Mouse (Mus musculus): Measurements from ENCODE around the gene Dennd1a. TPM values are rescaled to one million over a fixed set of nuclear protein-coding genes. Genes with fewer than 3 reads are reported as not detected.

Gene Dennd1a
- polyA plus RNA-seq, 1 experiment from 2014 or later: 13.9 TPM

DNA sequence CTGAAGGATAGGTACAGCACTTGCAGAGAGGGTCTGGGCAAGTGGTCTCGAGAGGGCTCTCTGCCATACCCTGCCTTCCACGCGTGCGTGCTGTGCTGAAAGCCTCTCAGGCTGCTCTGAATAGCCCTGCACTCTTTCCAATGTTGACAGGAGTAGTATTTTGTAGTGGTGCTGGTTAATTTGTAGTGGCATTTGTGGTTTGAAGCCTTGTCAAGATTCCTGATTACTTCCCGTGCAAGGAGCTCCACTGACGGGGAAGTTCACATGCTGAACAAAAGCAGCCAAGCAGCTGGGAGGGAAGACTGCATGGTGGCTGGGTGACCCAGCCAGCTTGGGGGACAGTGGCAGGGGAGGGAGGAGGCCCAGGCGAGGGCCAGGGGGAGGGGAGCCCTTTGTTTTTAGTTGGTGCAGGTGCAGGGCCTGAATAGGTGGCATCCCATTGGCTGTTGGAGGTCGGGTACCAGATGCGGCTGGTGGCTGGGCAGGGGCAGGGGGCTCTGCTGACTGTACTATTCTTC is 457.4 kb downstream of the Dennd1a start:
- H3K4me2 ChIP-seq (ENCODE audit: low read length): no peak overlapping the region
- peaks cover 6% of the 10 kb centered on the region; the same call in 1 of the 2 replicates for H3K36me3 ChIP-seq (ENCODE audit: control insufficient read depth, insufficient read depth, low read length)
- H3K9me3 ChIP-seq (replicated peaks; ENCODE audit: control insufficient read depth, low read length): no peaks in the 10 kb centered on the region
- H3K9ac ChIP-seq (ENCODE audit: low read length): no peak overlapping the region
- WGBS: 7% methylated on average over 9 of the region's 9 CpGs
- H3K4me1 ChIP-seq (ENCODE audit: control insufficient read depth, insufficient read depth, low read length): peaks cover 33% of the 10 kb centered on the region
- H3K27me3 ChIP-seq (replicated peaks; ENCODE audit: control insufficient read depth, insufficient read depth, low read length): no peaks in the 10 kb centered on the region
- peak; percentile 64 for DNase-seq (ENCODE audit: low spot score)
- H3K27ac ChIP-seq (ENCODE audit: low read depth, low read length): peak overlapping the region; percentile 45
- no peak overlapping the region for H3K4me3 ChIP-seq (ENCODE audit: low read depth, low read length)
- ATAC-seq: peak; percentile 72

DNA sequence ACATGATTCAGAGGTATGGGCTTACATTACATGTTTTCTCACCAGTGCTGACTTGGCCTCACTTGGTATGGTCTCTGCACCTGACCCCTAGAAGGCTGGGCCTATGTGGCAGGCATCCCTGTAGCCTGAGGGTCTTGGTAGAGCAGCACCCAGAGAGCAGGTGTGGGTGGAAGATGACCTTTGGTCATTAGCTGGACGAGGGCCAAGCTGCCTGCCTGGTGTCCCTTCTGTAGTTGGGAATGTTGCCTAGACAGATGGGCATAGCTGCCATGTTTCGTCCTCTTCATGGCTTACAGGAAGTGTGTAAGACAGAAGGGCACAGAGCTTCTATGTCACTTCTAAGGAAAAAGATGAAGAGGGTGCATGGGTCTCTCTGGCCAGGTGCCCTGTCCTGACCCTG is 463.4 kb downstream of the Dennd1a start:
- H3K27me3 ChIP-seq (replicated peaks; ENCODE audit: control insufficient read depth, insufficient read depth, low read length): no peaks in the 10 kb centered on the region
- H3K4me1 ChIP-seq (ENCODE audit: control insufficient read depth, insufficient read depth, low read length): peaks cover 18% of the 10 kb centered on the region
- no peak overlapping the region for H3K9ac ChIP-seq (ENCODE audit: low read length)
- WGBS: 84% methylated on average over 2 of the region's 2 CpGs
- 0 out of 2 replicates have a peak, but pooled peaks cover 6% of the 10 kb centered on the region for H3K36me3 ChIP-seq (ENCODE audit: control insufficient read depth, insufficient read depth, low read length)
- no peaks in the 10 kb centered on the region for H3K9me3 ChIP-seq (replicated peaks; ENCODE audit: control insufficient read depth, low read length)
- ATAC-seq (no peak), DNase-seq (ENCODE audit: low spot score) (no peak)
- H3K27ac ChIP-seq (ENCODE audit: low read depth, low read length): no peak overlapping the region
- H3K4me3 ChIP-seq (ENCODE audit: low read depth, low read length): no peak overlapping the region
- H3K4me2 ChIP-seq (ENCODE audit: low read length): no peak overlapping the region

GRCm38 (mm10) chr2:37822122-37822521 is 465.1 kb downstream of the Dennd1a start:
- DNase-seq (ENCODE audit: low spot score) (no peak), ATAC-seq (no peak)
- Histone ChIP-seq H3K27ac (ENCODE audit: low read depth, low read length) (no peak overlapping the region), H3K4me2 (ENCODE audit: low read length) (no peak overlapping the region), H3K27me3 (replicated peaks; ENCODE audit: control insufficient read depth, insufficient read depth, low read length) (no peaks in the 10 kb centered on the region), H3K4me3 (ENCODE audit: low read depth, low read length) (no peak overlapping the region), H3K9ac (ENCODE audit: low read length) (no peak overlapping the region), H3K4me1 (ENCODE audit: control insufficient read depth, insufficient read depth, low read length) (peaks cover 30% of the 10 kb centered on the region), H3K36me3 (ENCODE audit: control insufficient read depth, insufficient read depth, low read length) (0 out of 2 replicates have a peak, but pooled peaks cover 6% of the 10 kb centered on the region), H3K9me3 (replicated peaks; ENCODE audit: control insufficient read depth, low read length) (no peaks in the 10 kb centered on the region)
- WGBS: 57% methylated on average over 5 of the region's 5 CpGs

DNA sequence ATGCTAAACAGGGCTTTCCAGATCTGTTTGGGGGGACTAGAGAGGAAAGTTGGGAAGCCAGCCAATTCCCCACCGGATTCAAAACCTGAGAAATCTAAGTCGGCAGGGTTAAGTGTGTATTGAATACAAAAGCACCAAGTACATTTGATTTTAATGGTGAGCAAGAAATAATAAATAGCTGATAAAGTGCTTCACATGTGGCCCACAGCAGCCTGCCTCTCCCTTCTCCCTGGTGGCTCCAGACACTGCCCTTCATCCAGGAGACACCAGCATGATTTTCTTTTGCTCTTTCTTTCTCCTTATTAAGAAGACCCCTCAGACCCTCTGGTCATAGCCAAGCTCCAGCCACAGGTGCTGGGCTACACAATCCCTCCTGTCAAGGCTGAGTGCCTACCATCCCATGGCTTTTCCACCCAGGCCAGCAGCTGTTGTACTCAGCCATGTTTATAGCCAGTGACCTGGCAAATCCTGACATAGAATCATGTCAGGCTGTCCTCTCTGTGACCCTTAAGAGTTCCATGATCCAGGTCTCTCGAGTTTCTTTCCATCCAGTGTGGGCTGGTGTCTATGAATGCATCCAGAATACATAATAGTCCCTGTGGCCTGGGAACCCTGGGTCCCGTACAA is 467.6 kb downstream of the Dennd1a start:
- DNase-seq (ENCODE audit: low spot score) (peak; percentile 72), ATAC-seq (no peak)
- Histone ChIP-seq H3K27ac (ENCODE audit: low read depth, low read length) (peak overlapping the region; percentile 79), H3K27me3 (replicated peaks; ENCODE audit: control insufficient read depth, insufficient read depth, low read length) (no peaks in the 10 kb centered on the region), H3K9ac (ENCODE audit: low read length) (no peak overlapping the region), H3K4me1 (ENCODE audit: control insufficient read depth, insufficient read depth, low read length) (peaks cover 30% of the 10 kb centered on the region), H3K36me3 (ENCODE audit: control insufficient read depth, insufficient read depth, low read length) (no peaks in the 10 kb centered on the region), H3K9me3 (replicated peaks; ENCODE audit: control insufficient read depth, low read length) (no peaks in the 10 kb centered on the region), H3K4me3 (ENCODE audit: low read depth, low read length) (no peak overlapping the region), H3K4me2 (ENCODE audit: low read length) (no peak overlapping the region)
- 27% methylated on average over 4 of the region's 4 CpGs for WGBS

DNA sequence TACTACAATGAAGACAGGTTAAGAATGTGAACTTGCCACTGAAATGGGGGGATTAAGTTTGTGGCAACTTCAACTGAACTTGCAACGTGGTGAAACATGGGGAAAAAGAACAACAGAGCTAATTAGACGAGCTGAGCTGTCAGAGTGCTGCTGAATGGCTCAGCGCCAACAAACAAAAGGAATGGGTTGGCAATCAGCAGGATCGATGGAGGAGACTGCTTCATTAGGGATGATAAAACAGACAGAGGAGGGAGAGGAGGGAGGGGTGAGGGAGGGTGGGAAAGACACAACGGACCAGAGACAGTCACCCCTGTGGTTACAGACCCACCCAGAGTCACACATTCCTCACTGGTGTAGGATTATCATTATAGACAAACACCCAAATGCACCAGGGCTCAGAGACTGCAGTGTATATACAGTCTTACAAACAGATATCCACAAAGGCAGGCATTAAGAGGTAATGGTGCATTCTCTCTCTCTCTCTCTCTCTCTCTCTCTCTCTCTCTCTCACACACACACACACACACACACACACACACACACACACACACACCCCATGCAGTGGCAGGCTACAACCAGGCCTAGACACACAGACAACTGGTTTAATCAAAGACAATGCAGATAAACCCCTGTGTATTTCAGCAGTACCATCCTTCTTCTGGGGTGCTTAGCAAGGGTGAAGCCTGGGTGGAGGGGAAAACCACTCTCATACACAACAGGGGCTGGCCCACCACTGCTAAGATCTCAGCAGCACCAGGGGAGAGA is 468.2 kb downstream of the Dennd1a start:
- H3K4me2 ChIP-seq (ENCODE audit: low read length): no peak overlapping the region
- H3K27ac ChIP-seq (ENCODE audit: low read depth, low read length): peak overlapping the region; percentile 79
- no peaks in the 10 kb centered on the region for H3K27me3 ChIP-seq (replicated peaks; ENCODE audit: control insufficient read depth, insufficient read depth, low read length)
- H3K36me3 ChIP-seq (ENCODE audit: control insufficient read depth, insufficient read depth, low read length): no peaks in the 10 kb centered on the region
- 2% methylated on average over 5 of the region's 5 CpGs for WGBS
- H3K4me3 ChIP-seq (ENCODE audit: low read depth, low read length): no peak overlapping the region
- DNase-seq (ENCODE audit: low spot score): peak; percentile 91
- ATAC-seq: peak; percentile 64
- no peak overlapping the region for H3K9ac ChIP-seq (ENCODE audit: low read length)
- no peaks in the 10 kb centered on the region for H3K9me3 ChIP-seq (replicated peaks; ENCODE audit: control insufficient read depth, low read length)
- H3K4me1 ChIP-seq (ENCODE audit: control insufficient read depth, insufficient read depth, low read length): peaks cover 30% of the 10 kb centered on the region

DNA sequence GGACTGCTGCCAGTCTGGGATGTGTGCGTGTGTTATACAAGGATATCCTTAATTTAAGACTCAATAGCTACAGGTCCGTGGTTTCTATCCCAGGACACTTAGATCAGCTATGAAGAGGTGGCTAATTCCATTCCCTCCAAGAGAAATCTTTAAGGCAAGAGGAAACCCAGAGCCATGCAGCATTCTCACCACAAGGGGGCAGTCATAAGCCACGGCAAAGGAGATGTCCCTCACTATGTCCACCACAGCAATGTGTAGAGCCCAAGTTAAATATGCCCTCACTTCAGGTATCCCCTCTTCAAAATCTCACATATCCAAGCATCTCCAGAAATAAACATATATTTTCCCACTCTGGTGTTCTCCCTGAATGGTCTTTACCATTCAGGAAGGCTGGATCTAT is 471.5 kb downstream of the Dennd1a start:
- ATAC-seq (peak; percentile 49; the same call in 1 of the 2 replicates), DNase-seq (ENCODE audit: low spot score) (peak; percentile 86)
- Histone ChIP-seq H3K27ac (ENCODE audit: low read depth, low read length) (no peak overlapping the region), H3K4me1 (ENCODE audit: control insufficient read depth, insufficient read depth, low read length) (peaks cover 36% of the 10 kb centered on the region), H3K9me3 (replicated peaks; ENCODE audit: control insufficient read depth, low read length) (no peaks in the 10 kb centered on the region), H3K27me3 (replicated peaks; ENCODE audit: control insufficient read depth, insufficient read depth, low read length) (no peaks in the 10 kb centered on the region), H3K4me3 (ENCODE audit: low read depth, low read length) (no peak overlapping the region), H3K4me2 (ENCODE audit: low read length) (no peak overlapping the region), H3K36me3 (ENCODE audit: control insufficient read depth, insufficient read depth, low read length) (peaks cover 5% of the 10 kb centered on the region; the same call in 1 of the 2 replicates), H3K9ac (ENCODE audit: low read length) (no peak overlapping the region)
- whole genome bisulfite sequencing: 11% methylated on average over 3 of the region's 3 CpGs

GRCm38 (mm10) chr2:37814820-37815361 is 472.3 kb downstream of the Dennd1a start:
- no peak for ATAC-seq
- peaks cover 32% of the 10 kb centered on the region for H3K4me1 ChIP-seq (ENCODE audit: control insufficient read depth, insufficient read depth, low read length)
- WGBS: 70% methylated on average over 8 of the region's 8 CpGs

DNA sequence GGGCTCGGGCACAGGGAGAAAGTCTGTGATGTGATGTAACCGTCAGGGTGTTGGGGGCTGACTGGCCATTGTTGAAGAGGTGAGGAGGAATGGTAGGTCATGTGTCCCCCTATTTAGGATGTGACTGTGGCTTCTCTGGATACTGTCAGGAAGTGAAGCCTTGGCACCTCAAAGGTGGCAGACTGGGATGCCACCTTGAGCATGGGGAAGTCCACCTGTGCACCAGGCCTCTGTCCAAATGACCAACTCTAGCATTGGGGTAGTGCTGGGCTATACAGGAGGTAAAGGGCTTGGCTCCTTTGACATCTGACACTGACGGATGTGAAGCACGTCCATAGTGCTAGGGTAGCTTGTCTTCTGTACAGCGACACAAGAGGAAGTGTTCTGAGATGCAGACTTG is 474.8 kb downstream of the Dennd1a start:
- Histone ChIP-seq H3K36me3 (ENCODE audit: control insufficient read depth, insufficient read depth, low read length) (peaks cover 5% of the 10 kb centered on the region; the same call in 1 of the 2 replicates), H3K9ac (ENCODE audit: low read length) (no peak overlapping the region), H3K4me1 (ENCODE audit: control insufficient read depth, insufficient read depth, low read length) (peaks cover 7% of the 10 kb centered on the region), H3K4me2 (ENCODE audit: low read length) (no peak overlapping the region), H3K27me3 (replicated peaks; ENCODE audit: control insufficient read depth, insufficient read depth, low read length) (no peaks in the 10 kb centered on the region), H3K27ac (ENCODE audit: low read depth, low read length) (no peak overlapping the region), H3K4me3 (ENCODE audit: low read depth, low read length) (no peak overlapping the region), H3K9me3 (replicated peaks; ENCODE audit: control insufficient read depth, low read length) (no peaks in the 10 kb centered on the region)
- WGBS: 89% methylated on average over 5 of the region's 5 CpGs
- DNase-seq (ENCODE audit: low spot score) (no peak), ATAC-seq (no peak)

More at GRCm38 (mm10) chr2:37814820-37815361, 472.3 kb downstream of the Dennd1a start:
- Histone ChIP-seq H3K9me3 (replicated peaks; ENCODE audit: control insufficient read depth, low read length) (no peaks in the 10 kb centered on the region), H3K4me3 (ENCODE audit: low read depth, low read length) (no peak overlapping the region), H3K27me3 (replicated peaks; ENCODE audit: control insufficient read depth, insufficient read depth, low read length) (no peaks in the 10 kb centered on the region), H3K36me3 (ENCODE audit: control insufficient read depth, insufficient read depth, low read length) (peaks cover 5% of the 10 kb centered on the region; the same call in 1 of the 2 replicates), H3K27ac (ENCODE audit: low read depth, low read length) (no peak overlapping the region), H3K9ac (ENCODE audit: low read length) (no peak overlapping the region), H3K4me2 (ENCODE audit: low read length) (no peak overlapping the region)
- DNase-seq (ENCODE audit: low spot score): peak; percentile 59
